Mouse (Mus musculus) left cerebral cortex, adult 11 months (tissue): ENCODE measurements around the gene Gm20806.
"Not testable (repeated sequence)": the region's sequence is repeated elsewhere in the genome, so short reads cannot be mapped to it uniquely, and the experiment has no call there.

Source experiments
- DNase-seq: peaks from one replicate; pipeline ENCODE4 v3.0.0; 2022; ENCODE audit warnings: low spot score

Gene Gm20806

GRCm38 (mm10) chrY:78837956-78838355, at the start of gene Gm20806:
TSS of gene Gm20806 (minus strand) at chrY:78838056.
- DNase-seq = not testable (repeated sequence)
